Mouse (Mus musculus): ENCODE measurements around the gene Mt4. TPM values are rescaled to one million over a fixed set of nuclear protein-coding genes. Genes with fewer than 3 reads are reported as not detected.

Mt4 gene
- polyA plus RNA-seq, 1 experiment = not detected

- no peaks in the 10 kb centered on the region for H3K36me3 ChIP-seq (ENCODE audit: control insufficient read depth, insufficient read depth, low read length)
- DNase-seq (ENCODE audit: low read depth in 1 of 2, low spot score in 2 of 2) = peak; percentile 27 to 40
- peak within 1 kb of the TSS; percentile 34; the same call in 1 of the 2 replicates for H3K27ac ChIP-seq (ENCODE audit: insufficient read depth, low read length)
- peaks cover 5% of the 10 kb centered on the region for H3K4me1 ChIP-seq (ENCODE audit: control insufficient read depth, insufficient read depth, insufficient read length)
- TF ChIP-seq POLR2A (IDR thresholded peaks at IDR 0.05; ENCODE audit: low read depth, low read length) (peak; percentile 30; the same call in 1 of the 2 replicates), CTCF (IDR thresholded peaks at IDR 0.05; ENCODE audit: extremely low read depth, insufficient read depth, insufficient read length, insufficient replicate concordance) (no peak)
- 0 out of 2 replicates have a peak, but pooled peaks cover 2% of the 10 kb centered on the region for H3K27me3 ChIP-seq (ENCODE audit: control insufficient read depth, insufficient read depth, low read length)
- WGBS = under 1% methylated on average over 50 of the region's 50 CpGs
- H3K4me3 ChIP-seq (ENCODE audit: extremely low read depth, insufficient read depth, insufficient read length) = peak within 1 kb of the TSS; percentile 53
Observed at GRCm38 (mm10) chr8:94178857-94179712, 42.1 kb downstream of the Mt4 start, which contains the start of gene Mt1. TSS of gene Mt1 (plus strand) at chr8:94179082.

GRCm38 (mm10) chr8:94179713-94180560 lies 42.9 kb downstream of the Mt4 start:
- no peak for DNase-seq (ENCODE audit: low read depth in 1 of 2, low spot score in 2 of 2)
- H3K27me3 ChIP-seq (ENCODE audit: control insufficient read depth, insufficient read depth, low read length) = 0 out of 2 replicates have a peak, but pooled peaks cover 2% of the 10 kb centered on the region
- H3K4me3 ChIP-seq (ENCODE audit: extremely low read depth, insufficient read depth, insufficient read length) = peak overlapping the region; percentile 35; the same call in 1 of the 2 replicates
- 8% methylated on average over 25 of the region's 25 CpGs for WGBS
- no peak overlapping the region for H3K27ac ChIP-seq (ENCODE audit: insufficient read depth, low read length)
- peaks cover 5% of the 10 kb centered on the region for H3K4me1 ChIP-seq (ENCODE audit: control insufficient read depth, insufficient read depth, insufficient read length)
- H3K36me3 ChIP-seq (ENCODE audit: control insufficient read depth, insufficient read depth, low read length) = no peaks in the 10 kb centered on the region
- no peak for TF ChIP-seq POLR2A (IDR thresholded peaks at IDR 0.05; ENCODE audit: low read depth, low read length)
- no peak for TF ChIP-seq CTCF (IDR thresholded peaks at IDR 0.05; ENCODE audit: extremely low read depth, insufficient read depth, insufficient read length, insufficient replicate concordance)

GRCm38 (mm10) chr8:94180561-94180908 lies 43.5 kb downstream of the Mt4 start:
- Histone ChIP-seq H3K27me3 (ENCODE audit: control insufficient read depth, insufficient read depth, low read length) (0 out of 2 replicates have a peak, but pooled peaks cover 2% of the 10 kb centered on the region), H3K27ac (ENCODE audit: insufficient read depth, low read length) (no peak overlapping the region), H3K36me3 (ENCODE audit: control insufficient read depth, insufficient read depth, low read length) (no peaks in the 10 kb centered on the region), H3K4me3 (ENCODE audit: extremely low read depth, insufficient read depth, insufficient read length) (no peak overlapping the region), H3K4me1 (ENCODE audit: control insufficient read depth, insufficient read depth, insufficient read length) (peaks cover 5% of the 10 kb centered on the region)
- WGBS = 81% methylated on average over 1 of the region's 1 CpGs
- no peak for TF ChIP-seq CTCF (IDR thresholded peaks at IDR 0.05; ENCODE audit: extremely low read depth, insufficient read depth, insufficient read length, insufficient replicate concordance)
- TF ChIP-seq POLR2A (IDR thresholded peaks at IDR 0.05; ENCODE audit: low read depth, low read length) = no peak
- DNase-seq (ENCODE audit: low read depth in 1 of 2, low spot score in 2 of 2) = no peak

GRCm38 (mm10) chr8:94182055-94182929 lies 45.3 kb downstream of the Mt4 start:
- H3K4me1 ChIP-seq (ENCODE audit: control insufficient read depth, insufficient read depth, insufficient read length) = peaks cover 7% of the 10 kb centered on the region
- no peak for DNase-seq (ENCODE audit: low read depth in 1 of 2, low spot score in 2 of 2)
- no peak overlapping the region for H3K27ac ChIP-seq (ENCODE audit: insufficient read depth, low read length)

GRCm38 (mm10) chr8:94183117-94183516 lies 46.1 kb downstream of the Mt4 start:
- Histone ChIP-seq H3K4me3 (ENCODE audit: extremely low read depth, insufficient read depth, insufficient read length) (peak overlapping the region; percentile 40; the same call in 1 of the 2 replicates), H3K27me3 (ENCODE audit: control insufficient read depth, insufficient read depth, low read length) (0 out of 2 replicates have a peak, but pooled peaks cover 2% of the 10 kb centered on the region), H3K27ac (ENCODE audit: insufficient read depth, low read length) (no peak overlapping the region), H3K4me1 (ENCODE audit: control insufficient read depth, insufficient read depth, insufficient read length) (peaks cover 7% of the 10 kb centered on the region), H3K36me3 (ENCODE audit: control insufficient read depth, insufficient read depth, low read length) (no peaks in the 10 kb centered on the region)
- DNase-seq (ENCODE audit: low read depth in 1 of 2, low spot score in 2 of 2) = peak; percentile 55 to 59
- WGBS = 1% methylated on average over 16 of the region's 16 CpGs
- no peak for TF ChIP-seq POLR2A (IDR thresholded peaks at IDR 0.05; ENCODE audit: low read depth, low read length)
- TF ChIP-seq CTCF (IDR thresholded peaks at IDR 0.05; ENCODE audit: extremely low read depth, insufficient read depth, insufficient read length, insufficient replicate concordance) = peak; percentile 65

More at GRCm38 (mm10) chr8:94182055-94182929, 45.3 kb downstream of the Mt4 start:
- Histone ChIP-seq H3K4me3 (ENCODE audit: extremely low read depth, insufficient read depth, insufficient read length) (no peak overlapping the region), H3K27me3 (ENCODE audit: control insufficient read depth, insufficient read depth, low read length) (0 out of 2 replicates have a peak, but pooled peaks cover 2% of the 10 kb centered on the region), H3K36me3 (ENCODE audit: control insufficient read depth, insufficient read depth, low read length) (no peaks in the 10 kb centered on the region)
- TF ChIP-seq POLR2A (IDR thresholded peaks at IDR 0.05; ENCODE audit: low read depth, low read length) = no peak
- no peak for TF ChIP-seq CTCF (IDR thresholded peaks at IDR 0.05; ENCODE audit: extremely low read depth, insufficient read depth, insufficient read length, insufficient replicate concordance)
- 69% methylated on average over 13 of the region's 13 CpGs for WGBS
